Mouse (Mus musculus) thymus, postnatal 4 days (tissue): Measurements from ENCODE around the gene Cend1.

Source experiments
- DNase-seq: peaks from one replicate; pipeline ENCODE4 v3.0.0; 2021

Gene Cend1

DNA sequence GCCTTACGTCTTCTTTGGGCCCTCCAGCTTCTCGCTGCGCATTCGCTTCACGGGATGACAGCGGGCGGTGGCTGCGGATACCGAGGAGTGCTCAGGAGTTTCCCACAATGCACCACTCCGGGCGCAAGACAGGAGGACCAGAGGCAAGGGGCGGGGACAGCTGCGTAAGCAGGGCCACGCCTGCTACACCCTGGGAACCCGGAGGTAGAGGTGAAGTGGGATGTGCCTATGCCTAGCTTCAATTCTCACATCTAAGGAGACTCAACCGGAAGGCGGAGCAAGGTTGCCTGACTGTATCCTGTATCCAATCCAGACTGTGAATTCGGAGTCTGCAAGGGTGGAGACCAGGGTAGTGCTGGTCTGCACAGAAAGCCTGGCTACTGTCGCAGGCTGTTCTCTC, at the start of gene Cend1:
Cend1 (minus strand) TSS at position 182 of the 400 bp plus-strand sequence.
- peak; percentile 58 for DNase-seq

DNA sequence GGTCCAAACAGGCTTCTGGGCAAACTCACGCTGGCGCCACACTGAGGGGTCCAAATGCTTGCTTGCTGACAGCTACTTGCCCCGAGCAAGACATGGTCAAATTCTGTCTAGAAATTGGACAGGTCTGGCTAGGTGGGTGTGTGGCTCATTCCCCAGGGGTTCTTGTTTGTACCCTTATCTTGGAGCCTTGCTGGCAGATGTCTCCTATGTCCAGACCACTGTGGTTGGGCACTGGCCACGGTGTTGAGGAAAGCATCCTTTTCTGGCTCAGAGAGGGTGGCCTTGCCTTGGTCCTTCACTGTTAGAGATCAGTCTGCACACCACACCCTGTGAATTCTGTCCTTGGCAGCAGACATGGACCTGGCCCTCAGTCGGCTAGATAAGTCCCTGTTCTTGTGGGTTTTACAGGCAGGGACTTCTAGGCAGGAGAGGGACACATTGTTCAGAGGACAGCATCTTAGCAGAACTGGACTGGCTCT, 49.0 kb upstream of the Cend1 start:
- DNase-seq: no peak

DNA sequence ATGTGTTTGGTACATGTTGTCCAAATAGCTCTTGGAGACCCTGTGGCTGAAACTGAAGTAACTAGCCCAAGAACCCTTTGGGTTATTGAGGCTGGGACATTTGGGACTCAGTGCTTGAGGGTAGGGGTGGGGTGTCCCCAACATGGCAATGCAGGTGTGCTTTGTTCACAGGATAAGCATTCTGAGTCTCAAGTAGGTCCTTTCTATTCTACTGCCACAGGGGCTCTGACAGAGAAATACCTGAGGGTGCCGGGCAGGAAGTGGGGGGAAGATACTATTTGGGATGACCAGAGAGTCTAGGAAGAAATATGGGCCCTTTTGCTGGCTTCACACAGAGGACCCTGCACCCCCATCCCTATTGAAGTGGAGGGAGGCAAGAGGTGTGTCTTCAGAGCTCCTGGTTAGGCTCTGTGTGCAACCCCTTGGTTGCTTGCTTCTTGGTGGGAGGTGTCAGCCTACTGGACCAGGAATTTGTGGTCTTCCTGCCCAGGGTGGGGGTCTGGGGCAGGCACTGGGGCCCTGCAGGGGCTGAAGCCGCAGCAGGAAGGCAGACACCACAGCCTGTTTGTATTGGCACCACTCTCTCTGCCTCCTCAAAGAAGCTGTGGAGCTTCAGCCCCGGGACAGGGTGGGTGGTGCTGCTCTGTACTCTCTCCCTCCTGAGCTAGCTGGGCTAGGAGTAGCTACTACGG, 48.4 kb upstream of the Cend1 start:
- peak; percentile 32 for DNase-seq

DNA sequence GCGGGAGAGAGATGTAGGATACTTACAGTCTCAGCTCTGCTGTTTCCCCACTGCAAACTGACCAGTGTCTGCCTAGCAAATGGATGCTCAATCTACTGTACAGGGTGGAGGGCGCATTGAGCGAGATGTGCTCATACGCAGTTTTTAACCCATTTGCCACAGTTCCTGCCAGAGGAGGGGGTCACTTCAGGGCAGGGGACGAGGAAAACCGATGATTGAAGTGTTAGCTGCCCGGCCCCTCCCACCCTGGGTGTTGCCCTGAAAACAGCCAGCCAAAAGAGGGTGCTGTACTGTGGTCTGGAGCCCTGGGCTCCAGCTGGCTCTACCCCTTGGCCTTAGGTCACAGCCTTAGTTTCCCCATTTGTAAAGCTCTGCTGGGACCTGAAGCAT, 47.7 kb upstream of the Cend1 start:
- no peak for DNase-seq

DNA sequence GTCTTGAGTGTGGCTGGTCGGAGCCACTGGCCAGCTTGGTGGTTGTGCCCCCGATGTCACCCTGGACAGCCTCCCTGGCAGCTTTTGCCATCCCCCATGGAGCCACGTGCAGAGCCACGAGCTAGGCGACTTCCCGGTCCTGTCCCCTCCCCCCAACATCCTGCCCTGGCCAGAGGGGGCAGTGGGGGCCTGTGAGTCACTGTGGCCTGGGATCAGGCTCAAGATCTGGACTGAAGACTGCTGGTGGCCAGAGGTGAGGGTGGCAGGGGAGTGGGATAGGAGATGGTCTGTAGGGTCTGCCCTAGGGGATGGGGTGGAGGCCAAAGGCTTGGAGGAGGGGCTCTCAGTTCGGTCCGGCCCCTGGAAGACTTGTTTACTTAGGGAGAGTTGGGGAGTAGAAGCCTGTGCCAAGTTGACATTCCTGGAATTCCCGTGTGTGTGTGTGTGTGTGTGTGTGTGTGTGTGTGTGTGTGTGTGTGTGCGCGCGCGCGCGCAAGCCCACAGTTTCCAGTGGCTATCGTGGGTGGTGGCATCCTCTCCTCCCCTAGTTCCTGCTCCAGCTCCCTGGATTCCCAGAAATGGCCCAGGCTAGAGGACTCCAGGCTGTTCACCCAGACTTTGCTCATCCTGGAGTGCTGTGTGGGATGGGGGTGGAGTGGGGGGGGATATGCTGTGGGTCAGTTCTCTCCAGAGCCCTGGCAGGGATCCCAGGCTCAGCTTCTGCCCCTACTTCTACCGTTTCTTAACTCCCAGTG, 47.1 kb upstream of the Cend1 start:
- DNase-seq: peak; percentile 46

DNA sequence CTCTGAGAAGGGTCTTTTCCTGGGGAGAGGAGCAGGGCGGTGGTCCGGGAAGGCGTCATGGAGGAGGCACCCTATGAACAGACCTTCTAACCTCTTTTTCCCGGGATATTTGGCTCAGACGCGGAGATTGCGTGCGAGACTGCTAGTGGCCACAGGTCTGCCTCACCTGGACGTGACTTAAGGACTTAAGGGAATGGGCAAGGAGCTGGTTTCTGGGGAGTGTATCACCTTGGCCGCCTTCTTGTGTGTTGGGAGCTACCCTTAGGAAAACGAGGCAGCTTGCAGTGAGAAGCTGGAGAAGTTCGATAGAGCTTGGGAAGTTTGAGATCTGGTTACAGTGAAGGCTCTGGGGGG, 46.5 kb upstream of the Cend1 start:
- no peak for DNase-seq

DNA sequence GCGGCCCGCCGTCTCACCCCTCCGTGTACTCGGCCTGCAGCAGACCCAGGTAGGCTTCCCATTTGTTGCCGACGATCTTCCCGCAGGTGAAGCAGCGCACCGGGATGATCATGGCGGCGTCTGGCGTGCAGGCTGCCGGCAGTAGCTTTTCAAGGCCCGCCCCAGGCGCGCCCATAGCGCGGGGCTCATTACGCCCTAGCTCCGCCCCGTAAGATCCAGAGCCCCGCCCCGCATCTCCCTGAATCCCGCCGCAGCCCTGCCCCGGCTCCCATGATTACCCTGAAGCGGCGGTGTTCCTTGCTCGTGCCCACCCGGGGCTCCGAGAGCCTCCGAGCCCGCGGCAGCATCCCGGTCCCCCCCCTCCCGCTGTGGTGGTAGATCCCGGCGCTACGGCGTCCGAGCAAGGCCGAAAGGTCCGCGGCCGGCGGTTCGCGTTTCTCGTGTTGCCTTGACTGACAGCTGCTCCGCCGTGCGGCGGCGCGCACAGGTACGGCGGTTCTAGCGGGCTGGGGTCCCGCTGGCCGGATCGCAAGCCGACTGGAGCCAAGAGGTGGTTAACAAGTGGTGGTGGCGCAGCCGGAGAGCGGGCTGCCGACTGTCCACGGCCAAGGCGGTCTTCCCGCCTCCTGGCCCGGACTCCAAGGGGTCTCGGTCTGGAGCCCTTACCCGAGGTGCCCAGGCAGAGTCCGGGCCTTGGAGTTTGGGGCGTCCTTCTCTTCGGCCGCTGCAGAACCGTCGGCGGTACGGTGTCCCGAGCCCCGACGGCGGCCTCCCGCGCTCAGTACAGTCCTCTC, 45.9 kb upstream of the Cend1 start, which contains the start of the genes Polr2l and Tspan4:
Polr2l (minus strand) TSS at position 122 of the 794 bp plus-strand sequence.
Tspan4 (plus strand) TSS at position 230 of the 794 bp plus-strand sequence.
- peak; percentile 91 for DNase-seq

DNA sequence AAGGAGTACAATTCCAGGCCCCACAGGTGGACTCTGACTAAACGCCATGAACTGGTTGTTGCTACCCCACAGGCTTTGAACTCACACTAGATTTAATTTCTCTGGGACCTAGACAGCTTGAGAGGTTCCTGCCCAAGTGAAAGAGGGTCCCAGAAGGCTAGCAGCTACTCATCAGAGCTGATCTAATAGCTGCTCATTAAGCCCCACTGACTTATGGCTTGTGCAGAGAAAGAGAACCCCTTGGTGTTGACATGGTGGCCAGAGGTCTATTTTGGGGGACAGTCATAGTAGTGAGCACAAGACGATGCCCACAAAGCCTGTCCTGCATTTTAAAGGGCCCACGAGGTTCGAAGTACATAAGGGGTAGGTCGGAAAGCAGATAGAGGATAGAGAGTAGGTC, 44.9 kb upstream of the Cend1 start:
- DNase-seq: no peak

DNA sequence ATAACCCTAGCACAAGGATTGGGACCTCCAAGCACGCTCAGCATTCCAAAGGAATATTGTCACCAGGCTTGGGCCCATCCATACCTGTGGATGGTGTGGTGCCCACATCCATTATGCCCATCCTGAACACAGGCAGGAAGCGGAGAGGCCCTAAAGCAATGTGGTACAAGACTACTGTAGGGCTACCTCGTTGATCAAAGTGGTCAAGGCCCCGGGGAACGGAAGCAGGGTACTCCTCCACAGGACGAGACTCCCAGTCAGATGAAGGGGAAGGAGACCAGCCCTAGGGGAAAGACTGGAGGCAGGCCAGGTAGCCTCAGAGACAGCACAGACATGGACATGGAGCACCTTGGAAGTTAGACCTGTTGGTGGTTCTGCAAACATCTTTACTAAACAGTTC, 43.5 kb upstream of the Cend1 start:
- no peak for DNase-seq

DNA sequence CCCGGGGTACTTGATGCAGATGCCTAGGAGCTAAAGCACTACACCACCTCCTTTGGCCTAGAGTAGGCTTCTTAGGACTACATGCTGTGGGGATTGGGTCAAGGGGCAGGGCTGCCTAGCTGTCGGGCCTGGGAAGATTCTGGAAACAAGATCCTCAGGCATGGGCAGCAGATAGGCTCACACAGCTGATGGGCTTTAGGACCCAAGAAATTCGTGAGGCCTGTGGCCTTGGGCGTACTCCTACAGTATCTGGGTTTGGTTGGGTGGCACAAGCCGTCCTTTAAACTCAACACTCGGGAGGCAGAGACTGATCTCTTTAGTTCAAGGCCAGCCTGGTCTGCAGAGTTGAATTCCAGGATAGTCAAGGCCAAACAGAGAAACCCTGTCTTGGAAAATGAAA, 42.9 kb upstream of the Cend1 start:
- DNase-seq: no peak

DNA sequence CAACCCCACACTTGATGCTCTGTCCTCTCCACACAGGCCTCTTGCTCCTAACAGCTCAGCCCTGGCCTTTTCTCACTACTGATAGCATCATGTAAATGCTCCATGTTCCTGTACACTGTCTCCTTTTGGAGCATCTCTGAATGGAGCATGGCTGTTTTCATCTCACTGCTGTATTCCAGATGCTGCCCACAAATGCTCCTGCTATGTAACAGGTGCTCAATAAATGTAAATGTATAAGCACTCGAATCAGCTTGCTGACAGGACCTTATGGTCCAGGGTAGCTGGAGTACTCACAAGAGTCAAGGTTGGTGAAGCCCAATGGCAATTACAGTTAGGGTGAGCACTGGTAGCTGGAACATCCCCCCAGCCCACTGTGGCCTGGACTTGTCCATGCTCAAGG, 41.9 kb upstream of the Cend1 start:
- DNase-seq: no peak

DNA sequence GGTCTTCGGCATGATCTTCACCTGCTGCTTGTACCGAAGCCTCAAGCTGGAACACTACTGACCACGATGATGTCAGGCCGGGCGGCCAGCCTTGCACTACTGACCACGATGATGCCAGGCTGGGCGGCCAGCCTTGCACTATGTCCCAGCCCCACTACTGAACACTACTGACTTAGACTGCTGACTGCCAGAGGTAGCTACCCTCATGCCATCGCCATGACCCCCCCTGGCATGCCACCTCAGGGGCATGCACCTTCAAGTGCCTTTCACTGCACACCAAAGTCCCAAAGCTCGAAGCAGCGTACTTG, 41.3 kb upstream of the Cend1 start:
- DNase-seq: no peak

DNA sequence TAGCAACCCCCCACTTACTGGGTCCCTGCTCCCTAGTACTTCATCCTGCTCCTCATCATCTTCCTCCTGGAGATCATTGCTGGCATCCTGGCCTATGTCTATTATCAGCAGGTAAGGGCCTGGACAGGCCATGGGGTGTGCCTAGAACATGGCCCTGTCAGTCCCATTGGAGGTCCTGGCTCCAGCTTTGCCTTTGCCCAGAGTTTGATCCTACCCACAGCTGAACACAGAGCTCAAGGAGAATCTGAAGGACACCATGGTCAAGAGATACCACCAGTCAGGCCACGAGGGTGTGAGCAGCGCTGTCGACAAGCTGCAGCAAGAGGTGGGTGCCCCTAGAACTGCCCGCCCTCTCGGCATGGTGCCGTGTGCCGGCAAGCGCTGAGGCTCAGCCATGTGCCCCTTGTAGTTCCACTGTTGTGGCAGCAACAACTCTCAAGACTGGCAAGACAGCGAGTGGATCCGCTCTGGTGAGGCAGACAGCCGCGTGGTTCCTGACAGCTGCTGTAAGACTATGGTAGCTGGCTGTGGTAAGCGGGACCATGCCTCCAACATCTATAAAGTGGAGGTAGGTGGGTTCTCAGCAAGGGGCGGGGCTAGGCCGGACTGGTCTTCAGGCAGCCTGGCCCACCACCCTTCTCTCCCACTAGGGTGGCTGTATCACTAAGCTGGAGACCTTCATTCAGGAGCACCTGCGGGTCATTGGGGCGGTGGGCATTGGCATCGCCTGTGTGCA, 40.8 kb upstream of the Cend1 start:
- DNase-seq: no peak

DNA sequence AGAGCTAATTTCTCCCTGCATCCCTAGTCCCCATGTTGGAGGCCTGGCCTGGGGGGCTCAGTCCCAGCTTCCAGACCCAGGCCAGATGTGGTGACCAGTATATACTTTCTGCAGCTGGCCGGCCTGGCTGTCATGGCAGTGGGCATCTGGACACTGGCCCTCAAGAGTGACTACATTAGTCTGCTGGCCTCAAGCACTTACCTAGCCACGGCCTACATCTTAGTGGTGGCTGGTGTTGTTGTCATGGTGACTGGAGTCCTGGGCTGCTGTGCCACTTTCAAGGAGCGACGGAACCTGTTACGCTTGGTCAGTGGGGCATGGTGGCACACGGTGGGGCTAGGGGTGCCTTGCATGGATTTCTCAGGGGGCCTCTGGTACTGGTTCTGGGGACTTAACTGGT, 40.1 kb upstream of the Cend1 start:
- no peak for DNase-seq

DNA sequence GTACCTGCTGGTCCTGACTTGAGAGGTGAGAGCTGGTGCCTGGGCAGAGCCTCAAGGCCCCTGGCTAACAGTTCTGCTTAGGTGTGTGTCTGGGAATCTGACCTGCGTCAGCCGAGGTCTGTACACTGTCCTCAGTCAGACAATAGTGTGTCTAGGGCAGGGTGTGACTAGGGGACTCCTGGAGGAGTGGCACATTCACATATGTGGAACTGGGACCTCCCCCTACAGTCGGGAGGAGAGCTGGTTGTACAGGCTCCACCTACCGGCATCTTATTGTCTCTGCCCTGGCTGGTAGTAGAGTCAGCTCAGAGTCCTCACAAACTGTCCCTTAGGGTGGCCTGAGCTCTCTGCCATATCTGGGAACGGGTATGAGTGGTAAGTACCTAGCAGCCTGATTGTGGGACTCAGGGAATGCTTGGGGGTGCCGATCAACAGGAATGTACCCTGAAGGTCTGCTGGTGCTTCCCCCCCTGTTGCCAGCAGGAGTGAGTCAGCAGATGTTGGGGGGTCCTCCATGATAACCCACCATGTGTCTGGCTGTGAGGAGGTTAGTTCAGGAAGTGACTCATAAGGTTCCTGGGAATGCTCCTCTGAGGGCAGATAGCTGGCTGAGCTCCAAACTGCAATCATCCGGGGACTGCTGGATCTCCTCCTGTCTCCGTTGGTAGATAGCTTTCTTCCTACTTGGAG, 39.4 kb upstream of the Cend1 start:
- peak; percentile 66 for DNase-seq

DNA sequence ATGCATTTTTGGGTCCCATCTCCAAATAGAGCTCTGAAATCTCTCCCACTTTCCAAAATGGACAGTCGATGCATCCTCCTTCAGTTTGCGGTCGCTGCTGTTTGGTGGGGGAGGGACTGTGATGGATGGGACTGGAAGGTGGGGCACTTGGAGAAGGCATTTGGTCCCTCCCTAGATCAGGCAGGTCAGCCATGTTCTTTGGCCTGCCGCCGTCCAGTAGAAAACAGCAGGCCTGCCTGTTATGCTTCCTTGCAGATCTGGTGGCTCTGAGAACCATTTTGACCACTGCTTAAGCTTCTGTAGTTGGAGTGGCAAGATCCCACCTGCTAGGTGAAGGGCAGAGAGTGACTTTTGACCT, 38.9 kb upstream of the Cend1 start:
- no peak for DNase-seq

DNA sequence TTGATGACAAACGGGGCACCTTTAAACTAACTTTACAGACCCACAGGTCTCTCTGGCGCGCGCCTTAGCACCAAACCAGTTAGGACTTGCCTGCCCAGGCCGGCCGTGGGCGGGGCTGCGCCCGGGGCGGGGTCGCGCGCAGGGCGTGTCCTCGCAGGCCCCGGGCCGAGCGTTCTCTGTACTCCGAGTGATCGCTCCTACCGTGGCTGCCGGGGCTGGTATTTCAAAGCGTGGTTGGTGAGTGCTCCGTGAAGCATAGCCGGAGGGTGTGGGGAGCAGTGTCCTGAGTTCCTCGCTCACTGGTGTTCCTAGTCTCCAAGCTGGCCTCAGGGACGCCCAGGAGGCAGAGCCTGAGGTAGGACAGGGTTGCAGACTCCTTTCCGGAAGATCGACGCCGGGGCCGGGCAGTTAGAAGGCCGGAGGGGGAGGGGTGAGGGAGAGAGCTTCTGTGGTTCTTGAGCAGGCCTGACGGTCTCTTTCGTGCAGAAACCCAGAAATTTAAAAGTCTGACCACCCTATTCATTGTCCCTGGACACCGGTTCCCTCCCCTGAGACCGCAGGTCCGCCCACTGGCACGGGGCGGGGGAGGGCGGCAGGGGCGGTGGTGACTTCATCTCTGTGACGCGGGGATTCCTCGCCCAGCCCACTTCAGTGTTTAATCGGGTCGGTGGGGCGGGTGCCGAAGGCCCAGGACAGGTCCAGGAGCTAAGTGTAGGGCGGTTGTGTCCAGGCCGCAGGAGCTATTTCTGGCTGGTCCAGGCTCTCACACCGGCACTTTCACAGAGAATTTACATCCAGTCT, 38.1 kb upstream of the Cend1 start, which contains the start of gene Cd151:
Cd151 (plus strand) TSS at position 163 of the 801 bp plus-strand sequence.
- DNase-seq: peak; percentile 79

DNA sequence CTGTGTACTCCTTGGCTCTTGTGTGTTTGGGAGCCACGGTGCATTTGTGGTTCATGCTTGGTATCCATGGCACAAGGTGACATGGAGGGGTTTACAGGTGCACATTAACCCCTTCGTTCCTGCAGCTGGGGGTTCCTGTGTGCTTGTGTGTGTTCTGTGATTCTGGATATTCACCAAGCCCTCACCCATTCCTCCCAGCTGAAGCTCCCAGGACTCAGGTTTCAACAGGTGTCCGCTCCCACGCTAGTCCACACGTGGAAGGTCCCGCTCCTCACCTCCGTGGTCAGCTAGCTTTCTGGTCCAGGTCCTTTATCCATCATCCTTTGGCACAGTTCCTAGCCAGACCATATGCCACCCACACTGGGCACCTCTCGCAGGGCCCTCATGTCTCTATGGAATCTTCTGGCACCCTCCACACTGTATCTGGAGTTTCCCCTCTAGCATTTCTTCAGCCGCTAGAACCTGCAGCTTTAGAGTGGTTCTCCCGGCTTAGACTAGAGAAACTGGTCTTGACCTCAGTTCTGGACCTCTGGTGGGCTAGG, 37.4 kb upstream of the Cend1 start:
- DNase-seq: no peak

DNA sequence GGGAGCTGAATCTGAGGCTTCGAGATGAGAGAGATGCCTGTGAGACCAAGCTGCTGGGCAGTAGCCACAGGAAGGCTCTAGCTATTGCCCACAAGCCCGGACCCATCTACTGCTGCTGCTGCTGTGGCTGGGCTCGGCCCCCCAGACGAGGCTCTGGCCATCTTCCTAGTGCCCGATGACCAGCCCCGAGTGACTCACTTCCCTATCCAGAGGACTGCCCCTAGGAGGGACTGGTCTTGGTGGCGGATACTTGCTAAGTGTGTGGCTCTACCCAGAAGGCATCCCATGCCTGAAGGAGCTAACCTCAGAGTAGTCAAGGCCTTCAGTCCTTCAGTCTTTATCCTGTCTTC, 36.7 kb upstream of the Cend1 start:
- no peak for DNase-seq

DNA sequence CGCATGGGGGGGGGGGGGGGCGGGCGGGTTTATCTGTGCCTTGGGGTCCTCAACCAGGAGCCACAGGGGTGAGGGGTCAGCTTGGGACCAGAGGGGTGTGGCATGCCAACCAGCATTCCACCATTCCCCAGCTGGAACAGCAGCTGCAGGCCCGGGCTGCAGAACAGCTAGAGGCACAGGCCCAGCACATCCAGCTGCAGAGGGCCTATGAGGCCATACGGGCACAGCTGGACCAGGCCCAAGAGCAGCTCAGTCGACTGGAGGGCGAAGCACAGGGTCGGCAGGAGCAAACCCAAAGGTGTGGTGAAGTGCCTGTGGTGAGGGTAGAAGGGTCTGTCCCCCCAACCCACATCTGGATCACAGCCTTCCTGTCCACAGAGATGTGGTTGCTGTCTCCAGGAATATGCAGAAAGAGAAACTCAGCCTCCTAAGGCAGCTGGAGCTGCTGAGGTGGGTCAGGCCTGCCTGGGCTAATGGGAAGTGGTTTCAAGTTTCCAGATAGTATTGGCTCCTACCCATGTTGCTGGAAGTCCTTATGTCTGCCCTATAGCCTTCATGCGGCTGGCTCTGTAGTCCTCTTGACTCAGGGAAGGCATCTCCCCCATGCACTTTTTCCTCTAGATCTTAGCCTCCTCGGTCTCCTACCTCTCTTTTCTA, 36.2 kb upstream of the Cend1 start:
- peak; percentile 21 for DNase-seq
